17 mouse cellular contexts compared by ENCODE assay signal in the genomic region with DNA sequence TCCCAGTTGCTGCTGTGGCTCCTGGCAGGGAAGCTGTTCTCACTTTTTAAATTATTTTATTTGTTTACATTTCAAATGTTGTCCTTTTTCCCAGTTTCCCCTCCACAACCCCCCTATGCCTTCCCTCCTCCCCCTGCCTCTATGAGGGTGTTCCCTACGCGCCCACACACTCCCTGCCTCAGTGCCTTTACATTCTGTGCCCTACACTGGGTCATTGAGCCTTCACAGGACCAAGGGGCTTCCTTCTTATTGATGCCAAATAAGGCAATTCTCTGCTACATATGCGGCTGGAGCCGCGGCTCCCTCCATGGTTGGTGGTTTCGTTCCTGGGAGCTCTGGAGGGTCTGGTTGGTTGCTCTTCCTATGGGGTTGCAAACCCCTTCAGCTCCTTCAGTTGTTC.
"Had no signal": no experiment of that assay in that cellular context is flagged by ENCODE, and none has a peak within 500 bp of the region (broad histone marks: within the 10 kb centered on the region; RNA-seq: fewer than 3 reads in every experiment).

No protein-coding gene starts in this region.

- H3K36me3 ChIP-seq: liver, embryonic 15.5 days; midbrain, embryonic 12.5 days; neural tube, embryonic 12.5 days; stomach, embryonic 15.5 days had no signal

- H3K27ac ChIP-seq: liver, embryonic 15.5 days; macrophage; midbrain, embryonic 12.5 days; neural tube, embryonic 12.5 days; stomach, embryonic 15.5 days; stomach, postnatal 0 days had no signal

- H3K4me3 ChIP-seq: liver, embryonic 15.5 days; megakaryocyte, embryonic 14.5 days; midbrain, embryonic 12.5 days; neural tube, embryonic 12.5 days; stomach, embryonic 15.5 days had no signal

- H3K27me3 ChIP-seq: liver, embryonic 15.5 days; megakaryocyte, embryonic 14.5 days; midbrain, embryonic 12.5 days; neural tube, embryonic 12.5 days; stomach, embryonic 15.5 days had no signal

- H3K9ac ChIP-seq: liver, embryonic 15.5 days; liver, postnatal 0 days; midbrain, embryonic 12.5 days; neural tube, embryonic 12.5 days; stomach, embryonic 15.5 days had no signal

- H3K9me3 ChIP-seq: liver, embryonic 15.5 days; midbrain, embryonic 12.5 days; neural tube, embryonic 12.5 days; stomach, embryonic 15.5 days had no signal

- H3K4me2 ChIP-seq: liver, embryonic 15.5 days; midbrain, embryonic 12.5 days; neural tube, embryonic 12.5 days; stomach, embryonic 15.5 days had no signal

- H3K4me1 ChIP-seq: liver, embryonic 15.5 days; megakaryocyte, embryonic 14.5 days; midbrain, embryonic 12.5 days; neural tube, embryonic 12.5 days; stomach, embryonic 15.5 days had no signal

- DNase-seq: liver, postnatal 0 days; lung, adult 2 months; lung, postnatal 10 days; lung, postnatal 36 days; midbrain, embryonic 14.5 days; right cerebral cortex, postnatal 14 days; thymus, adult 2 months; thymus, postnatal 25 days; thymus, postnatal 4 days had no signal

- ATAC-seq: liver, postnatal 0 days; midbrain, embryonic 16.5 days had no signal
